Mouse (Mus musculus) lung, adult 2 months (tissue): ENCODE measurements around the gene Fras1. TPM values are rescaled to one million over a fixed set of nuclear protein-coding genes. Genes with fewer than 3 reads are reported as not detected.

ENCODE experiments used
- DNase-seq: peaks from one replicate; pipeline ENCODE4 v3.0.0; 2022
- H3K4me1 ChIP-seq: fragments of 200-500 bp; 2 replicates; pipeline ENCODE4 v1.6.1; 2011; ENCODE audit warnings: low read length; ENCODE audit not compliant: control insufficient read depth, insufficient read depth
- H3K4me3 ChIP-seq: fragments of 200-500 bp; replicated peaks from 2 replicates; pipeline ENCODE3; 2011; ENCODE audit warnings: low read depth, mild to moderate bottlenecking, control low read depth, low read length; ENCODE audit errors: extremely low read depth
- CTCF ChIP-seq: fragments of 200-500 bp; IDR thresholded peaks from 2 replicates; pipeline ENCODE4 v1.5.1; 2011; ENCODE audit warnings: mild to moderate bottlenecking, low read length, control low read depth; ENCODE audit not compliant: insufficient read depth
- POLR2A ChIP-seq: fragments of 200-500 bp; IDR thresholded peaks from 2 replicates; pipeline ENCODE4 v1.6.1; 2011; ENCODE audit warnings: low read depth, mild to moderate bottlenecking, control low read depth, low read length, borderline replicate concordance; ENCODE audit errors: extremely low read depth
- WGBS: fragments of 180-500 bp; shearing (Covaris S2); methylation state at CpG from one replicate; pipeline ENCODE4 v1.1.7; 2018; 5-methylcytosine and 5-hydroxymethylcytosine counted together
- polyA plus RNA-seq: library from polyadenylated mRNA; depleted of rRNA; stranded (reverse); fragments of >200 nt; gene quantifications from 2 replicates; pipeline ENCODE4 v1.2.3, GENCODE M21; 2012

Fras1 gene
- polyA plus RNA-seq, 1 experiment = 2.0 TPM

GRCm38 (mm10) chr5:96511005-96511404 is 137.2 kb downstream of the Fras1 start:
- no peaks in the 10 kb centered on the region for H3K4me1 ChIP-seq
- 79% methylated on average over 5 of the region's 5 CpGs for WGBS

GRCm38 (mm10) chr5:96513327-96513726 is 139.6 kb downstream of the Fras1 start:
- TF ChIP-seq POLR2A (no peak), CTCF (no peak)
- 60% methylated on average over 4 of the region's 4 CpGs for WGBS
- H3K4me3 ChIP-seq = no peak overlapping the region
- DNase-seq = no peak
- H3K4me1 ChIP-seq = no peaks in the 10 kb centered on the region

More at GRCm38 (mm10) chr5:96511005-96511404, 137.2 kb downstream of the Fras1 start:
- no peak overlapping the region for H3K4me3 ChIP-seq
- TF ChIP-seq CTCF (no peak), POLR2A (no peak)
- no peak for DNase-seq

- DNase-seq = no peak
- TF ChIP-seq CTCF (no peak), POLR2A (no peak)
- 84% methylated on average over 3 of the region's 3 CpGs for WGBS
- H3K4me3 ChIP-seq = no peak overlapping the region
- H3K4me1 ChIP-seq = no peaks in the 10 kb centered on the region
These were observed 142.1 kb downstream of the Fras1 start for GRCm38 (mm10) chr5:96515860-96516311.

GRCm38 (mm10) chr5:96516329-96516728 is 142.6 kb downstream of the Fras1 start:
- DNase-seq = no peak
- 71% methylated on average over 6 of the region's 6 CpGs for WGBS
- Histone ChIP-seq H3K4me3 (no peak overlapping the region), H3K4me1 (no peaks in the 10 kb centered on the region)
- TF ChIP-seq CTCF = no peak

- no peak for DNase-seq
- no peak overlapping the region for H3K4me3 ChIP-seq
- H3K4me1 ChIP-seq = no peaks in the 10 kb centered on the region; the same call in 1 of the 2 replicates
- 68% methylated on average over 9 of the region's 9 CpGs for WGBS
- TF ChIP-seq CTCF = no peak
- no peak for TF ChIP-seq POLR2A
These were observed 147.8 kb downstream of the Fras1 start for GRCm38 (mm10) chr5:96521541-96521940.

- Histone ChIP-seq H3K4me1 (no peaks in the 10 kb centered on the region; the same call in 1 of the 2 replicates), H3K4me3 (no peak overlapping the region)
- no peak for DNase-seq
- no peak for TF ChIP-seq POLR2A
- no peak for TF ChIP-seq CTCF
- WGBS = 68% methylated on average over 5 of the region's 5 CpGs
These were observed 149.2 kb downstream of the Fras1 start for GRCm38 (mm10) chr5:96522909-96523409.

- Histone ChIP-seq H3K4me3 (no peak overlapping the region), H3K4me1 (no peaks in the 10 kb centered on the region; the same call in 1 of the 2 replicates)
- 78% methylated on average over 7 of the region's 7 CpGs for WGBS
- no peak for TF ChIP-seq CTCF
- TF ChIP-seq POLR2A = no peak
- DNase-seq = no peak
These were observed 154.5 kb downstream of the Fras1 start for GRCm38 (mm10) chr5:96528296-96528695.

GRCm38 (mm10) chr5:96530516-96530915 is 156.8 kb downstream of the Fras1 start:
- WGBS = 67% methylated on average over 3 of the region's 3 CpGs
- Histone ChIP-seq H3K4me3 (no peak overlapping the region), H3K4me1 (no peaks in the 10 kb centered on the region; the same call in 1 of the 2 replicates)
- DNase-seq = no peak
- TF ChIP-seq POLR2A (no peak), CTCF (no peak)

- no peak for DNase-seq
- no peaks in the 10 kb centered on the region for H3K4me1 ChIP-seq
- TF ChIP-seq CTCF (no peak), POLR2A (no peak)
- no peak overlapping the region for H3K4me3 ChIP-seq
These were observed 158.2 kb downstream of the Fras1 start for GRCm38 (mm10) chr5:96531962-96532361.

- no peak for DNase-seq
- TF ChIP-seq POLR2A = no peak
- no peak for TF ChIP-seq CTCF
- no peaks in the 10 kb centered on the region for H3K4me1 ChIP-seq
- no peak overlapping the region for H3K4me3 ChIP-seq
- WGBS = 79% methylated on average over 3 of the region's 3 CpGs
These were observed 162.8 kb downstream of the Fras1 start for GRCm38 (mm10) chr5:96536527-96536926.

GRCm38 (mm10) chr5:96536937-96537336 is 163.2 kb downstream of the Fras1 start:
- Histone ChIP-seq H3K4me3 (no peak overlapping the region), H3K4me1 (no peaks in the 10 kb centered on the region)
- WGBS = 87% methylated on average over 7 of the region's 7 CpGs
- no peak for DNase-seq
- TF ChIP-seq POLR2A (no peak), CTCF (no peak)
